Mouse (Mus musculus): ENCODE measurements at regions not wholly inside any gene's neighbourhood (a gene's known extent, or its start where the extent isn't known, plus 50 kb on each side); places are given as distances from the start of the nearest gene placed in this dataset.

DNA sequence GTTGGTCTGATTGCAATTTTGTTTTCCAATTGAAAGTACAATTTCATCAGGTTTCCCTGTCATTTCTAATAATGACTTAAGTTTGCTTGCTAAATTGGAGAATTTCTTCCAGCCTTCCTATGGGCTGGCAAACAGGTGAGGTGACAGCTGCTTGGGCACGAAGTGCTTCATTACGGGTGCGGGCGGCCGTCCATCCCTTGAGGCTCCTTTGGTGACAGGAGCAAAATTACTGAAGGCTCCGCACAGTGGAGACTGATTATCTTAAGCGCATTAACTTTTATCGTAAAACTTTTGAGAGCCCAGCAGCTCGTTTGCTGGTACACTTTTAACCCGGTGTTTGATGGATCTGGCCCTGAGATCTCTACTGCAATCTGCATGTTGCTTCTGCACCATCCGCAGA lies 134.3 kb upstream of the Irx1 start:
- TF ChIP-seq GATA1 (IDR thresholded peaks at IDR 0.05; ENCODE audit: borderline replicate concordance, low read length): no peak
- no peak for TF ChIP-seq FLI1 (IDR thresholded peaks at IDR 0.05; ENCODE audit: low read length)
